Mouse (Mus musculus): ENCODE measurements around the gene Hes7. TPM values are rescaled to one million over a fixed set of nuclear protein-coding genes. Genes with fewer than 3 reads are reported as not detected.

Hes7 gene
- total RNA-seq, 1 experiment from 2014 or later, result not detected

- ATAC-seq (replicated peaks in 1 of 2; ENCODE audit: insufficient read depth in 1 of 2, low FRiP score in 2 of 2, low TSS enrichment in 1 of 2, low read depth in 1 of 2, poor library complexity in 2 of 2, severe bottlenecking in 2 of 2), result no peak
Measured at GRCm38 (mm10) chr11:69123056-69123692, 3.0 kb downstream of the Hes7 start.

- peak; percentile 19 to 23; a peak in 3 of 4 replicates for ATAC-seq (replicated peaks in 1 of 2; ENCODE audit: insufficient read depth in 1 of 2, low FRiP score in 2 of 2, low TSS enrichment in 1 of 2, low read depth in 1 of 2, poor library complexity in 2 of 2, severe bottlenecking in 2 of 2)
Measured at GRCm38 (mm10) chr11:69123693-69124497, 3.7 kb downstream of the Hes7 start.

DNA sequence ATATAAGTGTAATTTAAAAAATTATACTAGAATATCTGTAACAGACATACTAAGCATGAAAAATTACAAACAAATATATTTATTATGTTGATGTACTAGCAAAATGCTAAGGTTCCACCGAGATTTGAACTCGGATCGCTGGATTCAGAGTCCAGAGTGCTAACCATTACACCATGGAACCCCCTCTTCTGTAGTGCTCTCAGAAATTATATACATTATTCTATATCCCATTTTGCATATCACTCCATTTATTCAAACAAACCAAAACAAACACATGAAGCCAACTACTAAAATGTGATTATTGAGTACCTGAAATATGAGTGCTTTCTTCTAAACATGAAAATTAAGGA is 4.3 kb downstream of the Hes7 start:
- ATAC-seq (replicated peaks in 1 of 2; ENCODE audit: insufficient read depth in 1 of 2, low FRiP score in 2 of 2, low TSS enrichment in 1 of 2, low read depth in 1 of 2, poor library complexity in 2 of 2, severe bottlenecking in 2 of 2), result peak in 1 of 2 experiments; percentile 10; a peak in 1 of 4 replicates

GRCm38 (mm10) chr11:69125041-69125851 is 5.0 kb downstream of the Hes7 start:
- peak; percentile 40 to 62 for ATAC-seq (replicated peaks in 1 of 2; ENCODE audit: insufficient read depth in 1 of 2, low FRiP score in 2 of 2, low TSS enrichment in 1 of 2, low read depth in 1 of 2, poor library complexity in 2 of 2, severe bottlenecking in 2 of 2)

DNA sequence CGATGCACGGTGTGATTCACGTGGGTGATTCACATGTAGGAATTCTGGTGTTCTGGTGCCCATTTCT is 5.5 kb downstream of the Hes7 start, which contains the start of gene Aloxe3:
TSS of gene Aloxe3 (plus strand) at position 45 of the 67 bp plus-strand sequence.
- no peak for ATAC-seq (replicated peaks in 1 of 2; ENCODE audit: insufficient read depth in 1 of 2, low FRiP score in 2 of 2, low TSS enrichment in 1 of 2, low read depth in 1 of 2, poor library complexity in 2 of 2, severe bottlenecking in 2 of 2)

GRCm38 (mm10) chr11:69125919-69126705 is 5.9 kb downstream of the Hes7 start:
- no peak for ATAC-seq (replicated peaks in 1 of 2; ENCODE audit: insufficient read depth in 1 of 2, low FRiP score in 2 of 2, low TSS enrichment in 1 of 2, low read depth in 1 of 2, poor library complexity in 2 of 2, severe bottlenecking in 2 of 2)

DNA sequence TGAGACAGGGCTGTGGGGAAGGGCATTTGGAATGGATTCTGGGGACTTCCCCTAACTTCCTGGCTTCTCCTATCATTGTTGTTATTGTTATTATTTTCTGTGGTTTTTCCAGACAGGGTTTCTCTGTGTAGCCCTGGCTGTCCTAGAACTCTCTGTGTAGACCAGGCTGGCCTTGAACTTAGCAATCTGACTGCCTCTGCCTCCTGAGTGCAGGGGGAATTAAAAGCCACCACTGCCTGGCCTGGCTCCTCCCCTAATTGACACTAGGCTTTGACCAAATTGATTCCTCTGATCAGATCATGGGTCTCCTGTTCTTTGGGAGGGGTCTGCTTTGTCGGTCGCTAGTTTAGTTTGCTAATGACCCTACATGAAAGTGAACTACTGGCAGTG is 6.5 kb downstream of the Hes7 start:
- ATAC-seq (replicated peaks in 1 of 2; ENCODE audit: insufficient read depth in 1 of 2, low FRiP score in 2 of 2, low TSS enrichment in 1 of 2, low read depth in 1 of 2, poor library complexity in 2 of 2, severe bottlenecking in 2 of 2), result no peak

GRCm38 (mm10) chr11:69128426-69129122 is 8.4 kb downstream of the Hes7 start:
- ATAC-seq (replicated peaks in 1 of 2; ENCODE audit: insufficient read depth in 1 of 2, low FRiP score in 2 of 2, low TSS enrichment in 1 of 2, low read depth in 1 of 2, poor library complexity in 2 of 2, severe bottlenecking in 2 of 2), result no peak

DNA sequence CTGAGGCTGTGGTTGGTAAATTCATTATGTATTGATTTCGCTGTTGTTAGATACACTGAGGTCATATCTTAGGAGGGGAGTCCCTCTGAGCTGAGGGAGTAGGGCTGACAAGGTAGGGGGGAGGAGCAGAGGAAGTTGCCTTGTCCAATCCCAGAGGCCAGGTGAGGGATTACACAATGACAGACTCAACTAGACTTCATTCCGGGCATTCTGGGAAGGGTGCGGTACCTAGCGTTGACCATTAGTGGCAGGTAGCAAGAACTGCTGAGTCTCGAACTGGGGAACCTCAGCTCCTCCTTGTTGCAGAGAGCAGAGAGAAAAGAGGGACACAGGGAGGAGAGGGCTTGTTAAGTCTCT is 13.3 kb downstream of the Hes7 start:
- no peak for ATAC-seq (replicated peaks in 1 of 2; ENCODE audit: insufficient read depth in 1 of 2, low FRiP score in 2 of 2, low TSS enrichment in 1 of 2, low read depth in 1 of 2, poor library complexity in 2 of 2, severe bottlenecking in 2 of 2)

DNA sequence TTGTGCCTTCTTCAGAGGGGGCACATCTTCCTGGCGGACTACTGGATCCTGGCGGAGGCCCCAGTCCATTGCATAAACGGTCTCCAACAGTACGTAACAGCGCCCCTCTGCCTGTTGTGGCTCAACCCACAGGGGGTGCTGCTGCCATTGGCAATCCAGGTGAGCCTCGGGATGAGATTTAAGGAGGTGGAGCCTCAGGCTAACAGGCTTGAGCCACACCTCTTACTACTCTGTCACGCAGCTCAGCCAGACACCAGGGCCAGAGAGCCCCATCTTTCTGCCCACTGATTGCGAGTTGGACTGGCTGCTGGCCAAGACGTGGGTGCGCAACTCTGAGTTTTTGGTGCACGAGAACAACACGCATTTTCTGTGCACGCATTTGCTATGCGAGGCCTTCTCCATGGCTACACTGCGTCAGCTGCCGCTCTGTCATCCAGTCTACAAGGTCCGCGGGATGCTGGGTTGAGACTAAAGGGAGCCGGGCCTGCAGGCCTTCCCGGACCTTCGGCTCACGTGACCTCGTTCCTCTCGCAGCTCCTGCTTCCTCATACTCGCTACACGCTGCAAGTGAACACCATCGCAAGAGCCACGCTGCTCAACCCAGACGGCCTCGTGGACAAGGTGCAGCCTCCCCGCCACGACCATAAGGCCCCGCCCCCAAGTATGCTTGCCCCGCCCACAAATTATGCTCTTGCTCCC is 13.9 kb downstream of the Hes7 start:
- ATAC-seq (replicated peaks in 1 of 2; ENCODE audit: insufficient read depth in 1 of 2, low FRiP score in 2 of 2, low TSS enrichment in 1 of 2, low read depth in 1 of 2, poor library complexity in 2 of 2, severe bottlenecking in 2 of 2), result peak; percentile 65 to 77

- no peak for ATAC-seq (replicated peaks in 1 of 2; ENCODE audit: insufficient read depth in 1 of 2, low FRiP score in 2 of 2, low TSS enrichment in 1 of 2, low read depth in 1 of 2, poor library complexity in 2 of 2, severe bottlenecking in 2 of 2)
Measured at GRCm38 (mm10) chr11:69134622-69134968, 14.4 kb downstream of the Hes7 start.

- no peak for ATAC-seq (replicated peaks in 1 of 2; ENCODE audit: insufficient read depth in 1 of 2, low FRiP score in 2 of 2, low TSS enrichment in 1 of 2, low read depth in 1 of 2, poor library complexity in 2 of 2, severe bottlenecking in 2 of 2)
Measured at GRCm38 (mm10) chr11:69135361-69135760, 15.2 kb downstream of the Hes7 start.

- no peak for ATAC-seq (replicated peaks in 1 of 2; ENCODE audit: insufficient read depth in 1 of 2, low FRiP score in 2 of 2, low TSS enrichment in 1 of 2, low read depth in 1 of 2, poor library complexity in 2 of 2, severe bottlenecking in 2 of 2)
Measured at GRCm38 (mm10) chr11:69147546-69147945, 27.3 kb downstream of the Hes7 start.

DNA sequence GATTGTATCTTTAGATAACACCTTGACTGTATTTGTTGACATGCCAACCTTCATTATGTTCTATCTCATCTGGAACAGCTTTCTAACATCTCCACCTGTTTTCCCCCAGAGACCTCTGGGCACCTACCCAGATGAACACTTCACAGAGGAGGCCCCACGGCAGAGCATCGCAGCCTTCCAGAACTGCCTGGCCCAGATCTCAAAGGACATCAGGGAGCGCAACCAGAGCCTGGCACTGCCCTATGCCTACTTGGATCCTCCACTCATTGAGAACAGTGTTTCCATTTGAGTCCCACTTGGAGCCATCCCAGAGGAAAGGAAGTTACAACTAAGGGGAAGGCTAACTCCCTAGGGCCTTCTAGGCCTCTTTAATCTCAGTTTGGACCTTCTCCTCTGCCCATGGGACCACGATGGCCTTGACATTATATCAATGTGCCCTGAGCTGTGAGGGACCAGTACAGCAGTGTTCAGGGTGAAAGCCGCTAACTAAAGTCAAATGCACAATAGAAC is 28.3 kb downstream of the Hes7 start:
- ATAC-seq (replicated peaks in 1 of 2; ENCODE audit: insufficient read depth in 1 of 2, low FRiP score in 2 of 2, low TSS enrichment in 1 of 2, low read depth in 1 of 2, poor library complexity in 2 of 2, severe bottlenecking in 2 of 2), result no peak

DNA sequence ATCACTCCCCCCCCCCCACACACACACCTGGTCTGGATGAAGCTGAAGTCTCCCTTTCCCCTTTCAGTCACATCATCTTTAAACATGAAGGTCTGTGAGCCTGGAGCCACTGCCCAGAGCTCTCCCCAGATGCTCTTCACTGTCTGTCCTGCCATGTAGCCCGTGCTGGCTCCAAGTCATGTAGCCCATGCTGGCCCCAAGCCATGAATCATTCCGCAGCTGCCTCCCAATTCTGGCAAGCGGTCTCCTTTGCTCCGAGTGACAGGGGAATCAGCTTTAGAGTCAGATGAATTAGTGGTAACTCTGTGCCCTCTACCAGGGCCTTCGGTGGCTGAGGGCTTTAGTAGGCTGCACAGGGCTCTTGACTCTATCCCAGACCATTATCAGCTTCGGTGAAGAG is 29.5 kb downstream of the Hes7 start:
- no peak for ATAC-seq (replicated peaks in 1 of 2; ENCODE audit: insufficient read depth in 1 of 2, low FRiP score in 2 of 2, low TSS enrichment in 1 of 2, low read depth in 1 of 2, poor library complexity in 2 of 2, severe bottlenecking in 2 of 2)

DNA sequence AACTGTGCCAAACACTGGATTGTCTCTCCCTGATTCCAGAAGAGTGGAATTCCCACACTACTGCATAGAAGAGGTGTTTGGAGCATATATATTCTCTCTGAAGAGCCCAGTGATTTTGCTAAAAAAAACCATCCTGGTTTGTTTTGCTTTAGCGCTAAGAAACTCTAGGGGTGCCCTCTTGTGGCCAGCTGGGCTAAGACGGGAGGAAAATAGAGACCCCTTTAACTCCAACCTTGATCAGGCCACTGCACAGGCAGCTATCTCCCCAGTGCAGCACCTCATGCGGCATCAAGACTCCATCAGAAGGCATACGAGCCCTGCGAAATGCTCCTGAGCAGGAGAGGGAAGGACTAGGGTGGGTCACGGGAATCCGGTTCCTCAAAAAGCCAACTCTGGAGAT is 30.2 kb downstream of the Hes7 start:
- peak; percentile 53 to 76; a peak in 3 of 4 replicates for ATAC-seq (replicated peaks in 1 of 2; ENCODE audit: insufficient read depth in 1 of 2, low FRiP score in 2 of 2, low TSS enrichment in 1 of 2, low read depth in 1 of 2, poor library complexity in 2 of 2, severe bottlenecking in 2 of 2)

GRCm38 (mm10) chr11:69151004-69151403 is 30.8 kb downstream of the Hes7 start:
- ATAC-seq (replicated peaks in 1 of 2; ENCODE audit: insufficient read depth in 1 of 2, low FRiP score in 2 of 2, low TSS enrichment in 1 of 2, low read depth in 1 of 2, poor library complexity in 2 of 2, severe bottlenecking in 2 of 2), result no peak

Measured in hematopoietic stem cell, adult 5-6 weeks (primary cell).